Mouse (Mus musculus): Measurements from ENCODE around the gene Lrrc57. TPM values are rescaled to one million over a fixed set of nuclear protein-coding genes. Genes with fewer than 3 reads are reported as not detected.
A peak's percentile ranks its signal among the peaks of the same experiment; 100 is the strongest.

Lrrc57 gene
- polyA plus RNA-seq, 1 experiment from 2014 or later: 25.1 TPM

DNA sequence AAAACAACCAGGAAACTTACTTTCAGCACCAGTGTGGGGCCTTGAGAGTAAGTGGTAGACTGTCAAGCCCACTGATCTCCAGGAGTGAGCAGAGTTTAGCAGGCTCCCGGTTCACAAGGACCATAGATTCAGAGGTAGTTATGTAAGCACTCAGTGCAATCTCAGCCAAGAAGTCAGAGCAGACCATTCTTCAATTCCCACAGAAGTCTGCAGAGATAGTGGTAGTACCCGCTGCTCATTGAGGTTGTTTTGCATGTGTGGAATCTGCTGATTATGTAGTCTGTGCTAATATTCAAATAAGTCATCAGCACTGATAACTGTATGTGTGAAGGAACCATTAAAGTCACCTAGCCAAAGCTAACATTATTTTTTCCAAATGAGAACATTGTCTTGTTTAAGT is 21.3 kb upstream of the Lrrc57 start:
- no peaks in the 10 kb centered on the region for H3K9me3 ChIP-seq
- no peak overlapping the region for H3K27ac ChIP-seq
- no peaks in the 10 kb centered on the region for H3K4me1 ChIP-seq
- ATAC-seq (ENCODE audit: insufficient number of reproducible peaks, insufficient read depth, low FRiP score, low TSS enrichment): no peak
- H3K36me3 ChIP-seq: peaks cover 14% of the 10 kb centered on the region; the same call in 1 of the 2 replicates
- no peaks in the 10 kb centered on the region for H3K27me3 ChIP-seq
- H3K4me2 ChIP-seq (replicated peaks): no peak overlapping the region
- WGBS: 81% methylated on average over 2 of the region's 2 CpGs
- no peak overlapping the region for H3K4me3 ChIP-seq
- no peak overlapping the region for H3K9ac ChIP-seq

DNA sequence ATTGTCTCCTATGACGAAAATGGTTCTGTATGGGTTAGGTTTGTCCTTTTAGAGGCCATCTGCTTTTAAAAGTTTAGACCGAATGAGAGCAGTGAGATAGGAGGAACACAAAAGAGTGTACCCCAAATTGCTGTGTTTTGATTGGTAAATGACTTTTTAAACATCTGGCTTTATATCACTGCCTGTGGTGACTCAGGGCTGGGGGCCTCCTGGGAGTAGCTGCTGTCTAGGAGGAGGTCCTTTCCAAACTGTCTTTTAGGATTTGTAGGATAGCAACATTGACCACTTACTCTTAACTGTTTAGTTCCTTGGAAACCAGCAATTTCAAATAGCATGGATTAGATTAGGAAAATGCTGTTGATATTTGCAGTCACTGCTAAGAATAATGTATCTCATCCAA is 20.9 kb upstream of the Lrrc57 start:
- H3K4me1 ChIP-seq: no peaks in the 10 kb centered on the region
- H3K4me2 ChIP-seq (replicated peaks): no peak overlapping the region
- H3K27me3 ChIP-seq: no peaks in the 10 kb centered on the region
- H3K9me3 ChIP-seq: no peaks in the 10 kb centered on the region
- peaks cover 10% of the 10 kb centered on the region; the same call in 1 of the 2 replicates for H3K36me3 ChIP-seq
- WGBS: 77% methylated on average over 2 of the region's 2 CpGs
- H3K4me3 ChIP-seq: no peak overlapping the region
- ATAC-seq (ENCODE audit: insufficient number of reproducible peaks, insufficient read depth, low FRiP score, low TSS enrichment): no peak
- H3K9ac ChIP-seq: no peak overlapping the region
- no peak overlapping the region for H3K27ac ChIP-seq

DNA sequence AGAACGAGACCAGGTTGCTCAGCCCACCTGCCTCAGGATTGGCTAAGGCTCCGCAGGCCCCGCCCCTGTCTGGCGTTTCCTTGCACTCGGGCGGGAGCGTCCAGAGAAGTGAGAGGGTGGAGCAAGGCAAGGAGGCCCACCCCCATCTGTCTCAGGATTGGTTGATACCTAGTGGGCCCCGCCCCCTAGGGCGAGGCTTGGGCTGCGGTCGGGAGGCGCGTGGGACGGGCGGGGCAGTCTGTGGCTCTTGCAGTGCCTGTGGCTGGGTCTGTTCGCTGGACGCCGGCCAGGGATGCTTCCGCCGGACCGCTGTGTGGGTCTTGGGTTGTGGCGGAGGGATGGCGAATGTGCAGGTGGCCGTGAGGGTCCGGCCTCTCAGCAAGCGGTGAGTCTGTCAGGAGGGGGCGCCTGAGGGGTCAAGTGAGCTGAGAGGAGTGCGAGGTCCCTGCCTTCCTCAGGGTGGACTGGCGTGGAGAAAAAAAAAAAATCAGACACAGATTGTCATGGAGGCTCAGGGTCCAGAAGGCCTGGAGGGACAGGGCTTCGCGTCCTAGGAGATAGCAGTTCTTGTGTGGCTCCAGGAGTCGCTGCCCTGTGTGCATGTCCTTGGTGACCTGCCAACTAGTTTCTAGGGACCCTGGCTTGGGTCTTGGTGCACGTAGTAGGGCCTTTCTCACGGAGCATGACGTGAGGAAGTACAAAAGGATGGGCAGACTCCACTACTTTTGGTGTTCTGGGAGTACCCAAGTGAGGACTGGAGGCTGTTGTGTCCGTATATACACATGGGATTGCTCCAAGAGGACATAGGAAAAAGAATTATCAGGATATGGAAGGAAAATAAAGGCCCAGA is 19.8 kb upstream of the Lrrc57 start, which contains the start of gene Stard9:
Gene Stard9 (plus strand): TSS at position 236 of the 850 bp plus-strand sequence.
- Histone ChIP-seq H3K36me3 (peaks cover 3% of the 10 kb centered on the region; the same call in 1 of the 2 replicates), H3K27me3 (no peaks in the 10 kb centered on the region), H3K9ac (peak within 1 kb of the TSS; percentile 50), H3K27ac (0 out of 2 replicates have a peak within 1 kb of the TSS, but pooled peaks have one; percentile 37), H3K4me3 (peak within 1 kb of the TSS; percentile 53), H3K4me1 (no peaks in the 10 kb centered on the region), H3K9me3 (no peaks in the 10 kb centered on the region), H3K4me2 (replicated peaks) (peak within 1 kb of the TSS; percentile 61)
- 2% methylated on average over 36 of the region's 36 CpGs for WGBS
- peak; percentile 100 for ATAC-seq (ENCODE audit: insufficient number of reproducible peaks, insufficient read depth, low FRiP score, low TSS enrichment)

DNA sequence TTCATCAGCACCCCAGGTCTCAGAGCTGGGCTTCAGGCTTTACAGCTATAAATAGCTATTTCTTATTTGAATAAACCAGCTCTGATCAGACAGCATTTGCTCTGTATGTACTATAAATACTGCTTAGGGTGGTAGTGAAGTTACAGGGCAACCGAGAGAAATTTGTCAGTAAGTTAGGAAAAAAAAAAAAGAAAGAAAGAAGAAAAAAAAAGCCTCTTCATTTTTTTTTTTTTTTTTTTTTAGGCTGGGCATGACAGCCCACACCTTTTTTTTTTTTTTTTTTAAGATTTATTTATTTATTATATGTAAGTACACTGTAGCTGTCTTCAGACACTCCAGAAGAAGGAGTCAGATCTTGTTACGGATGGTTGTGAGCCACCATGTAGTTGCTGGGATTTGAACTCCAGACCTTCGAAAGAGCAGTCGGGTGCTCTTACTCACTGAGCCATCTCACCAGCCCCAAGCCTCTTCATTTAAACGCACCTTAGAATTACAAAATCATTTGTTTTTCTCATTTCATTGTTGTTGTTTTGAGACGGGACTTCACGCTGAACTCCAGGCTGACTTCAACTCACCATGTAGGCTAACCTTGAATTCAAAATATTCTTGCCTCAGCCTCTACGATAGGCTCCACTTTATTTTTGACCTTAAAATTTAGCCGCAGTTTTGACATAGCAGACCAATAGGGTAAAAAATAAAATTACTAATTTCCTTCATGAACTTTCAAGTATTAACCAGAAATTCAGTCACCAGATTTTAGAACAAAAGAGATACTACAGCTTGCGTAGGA is 19.0 kb upstream of the Lrrc57 start:
- H3K4me1 ChIP-seq: no peaks in the 10 kb centered on the region
- no peaks in the 10 kb centered on the region for H3K27me3 ChIP-seq
- 32% methylated on average over 10 of the region's 10 CpGs for WGBS
- no peak; the same call in 1 of the 2 replicates for ATAC-seq (ENCODE audit: insufficient number of reproducible peaks, insufficient read depth, low FRiP score, low TSS enrichment)
- H3K9ac ChIP-seq: no peak overlapping the region
- H3K27ac ChIP-seq: no peak overlapping the region
- H3K36me3 ChIP-seq: no peaks in the 10 kb centered on the region
- H3K9me3 ChIP-seq: no peaks in the 10 kb centered on the region
- peak overlapping the region; percentile 39 for H3K4me2 ChIP-seq (replicated peaks)
- H3K4me3 ChIP-seq: peak overlapping the region; percentile 53

DNA sequence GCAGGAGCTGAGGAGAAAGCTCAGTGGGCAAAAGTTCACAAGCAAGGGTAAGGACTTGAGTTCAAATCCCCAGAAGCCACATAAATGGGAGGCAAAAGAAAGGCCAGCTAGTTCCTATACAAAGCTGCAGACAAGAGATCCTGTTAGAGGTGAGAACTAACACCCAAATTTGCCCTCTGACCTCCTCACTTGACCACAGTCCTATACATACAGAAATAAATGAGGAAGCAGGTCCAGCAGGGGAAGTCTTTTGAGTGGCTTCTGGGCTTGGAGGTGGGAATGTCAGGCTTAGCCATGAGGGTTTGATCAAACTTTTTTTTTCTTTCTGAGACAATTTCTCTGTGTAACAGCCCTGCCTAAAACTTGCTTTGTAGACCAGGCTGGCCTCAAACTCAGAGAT is 13.6 kb upstream of the Lrrc57 start:
- ATAC-seq (ENCODE audit: insufficient number of reproducible peaks, insufficient read depth, low FRiP score, low TSS enrichment): no peak
- H3K27ac ChIP-seq: no peak overlapping the region

DNA sequence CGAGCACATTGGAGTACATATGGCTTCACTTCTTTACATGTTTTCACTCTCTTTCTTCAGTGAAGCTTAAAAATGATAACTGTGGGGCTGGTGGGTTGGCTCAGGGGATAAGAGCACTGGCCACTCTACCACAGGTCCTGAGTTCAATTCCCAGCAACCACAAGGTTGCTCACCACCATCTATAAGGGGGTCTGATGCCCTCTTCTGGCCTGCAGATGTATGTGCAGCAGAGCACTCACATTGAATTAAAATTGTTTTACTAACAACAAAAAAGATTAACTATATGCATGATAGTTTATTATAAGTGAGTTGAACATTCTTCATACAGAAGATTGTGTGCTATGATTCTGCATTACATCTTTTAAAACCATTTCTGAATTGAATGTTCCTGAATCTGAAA is 10.2 kb upstream of the Lrrc57 start:
- WGBS: 100% methylated on average over 1 of the region's 1 CpGs
- Histone ChIP-seq H3K27ac (no peak overlapping the region), H3K4me2 (replicated peaks) (no peak overlapping the region), H3K4me1 (no peaks in the 10 kb centered on the region), H3K9me3 (no peaks in the 10 kb centered on the region), H3K27me3 (no peaks in the 10 kb centered on the region), H3K36me3 (peaks cover 33% of the 10 kb centered on the region), H3K9ac (no peak overlapping the region), H3K4me3 (no peak overlapping the region)
- no peak for ATAC-seq (ENCODE audit: insufficient number of reproducible peaks, insufficient read depth, low FRiP score, low TSS enrichment)

More for the DNA sequence above, 13.6 kb upstream of the Lrrc57 start:
- H3K9ac ChIP-seq: no peak overlapping the region
- no peaks in the 10 kb centered on the region for H3K27me3 ChIP-seq
- peaks cover 15% of the 10 kb centered on the region for H3K36me3 ChIP-seq
- no peaks in the 10 kb centered on the region for H3K9me3 ChIP-seq
- no peak overlapping the region for H3K4me3 ChIP-seq
- no peak overlapping the region for H3K4me2 ChIP-seq (replicated peaks)
- no peaks in the 10 kb centered on the region for H3K4me1 ChIP-seq

DNA sequence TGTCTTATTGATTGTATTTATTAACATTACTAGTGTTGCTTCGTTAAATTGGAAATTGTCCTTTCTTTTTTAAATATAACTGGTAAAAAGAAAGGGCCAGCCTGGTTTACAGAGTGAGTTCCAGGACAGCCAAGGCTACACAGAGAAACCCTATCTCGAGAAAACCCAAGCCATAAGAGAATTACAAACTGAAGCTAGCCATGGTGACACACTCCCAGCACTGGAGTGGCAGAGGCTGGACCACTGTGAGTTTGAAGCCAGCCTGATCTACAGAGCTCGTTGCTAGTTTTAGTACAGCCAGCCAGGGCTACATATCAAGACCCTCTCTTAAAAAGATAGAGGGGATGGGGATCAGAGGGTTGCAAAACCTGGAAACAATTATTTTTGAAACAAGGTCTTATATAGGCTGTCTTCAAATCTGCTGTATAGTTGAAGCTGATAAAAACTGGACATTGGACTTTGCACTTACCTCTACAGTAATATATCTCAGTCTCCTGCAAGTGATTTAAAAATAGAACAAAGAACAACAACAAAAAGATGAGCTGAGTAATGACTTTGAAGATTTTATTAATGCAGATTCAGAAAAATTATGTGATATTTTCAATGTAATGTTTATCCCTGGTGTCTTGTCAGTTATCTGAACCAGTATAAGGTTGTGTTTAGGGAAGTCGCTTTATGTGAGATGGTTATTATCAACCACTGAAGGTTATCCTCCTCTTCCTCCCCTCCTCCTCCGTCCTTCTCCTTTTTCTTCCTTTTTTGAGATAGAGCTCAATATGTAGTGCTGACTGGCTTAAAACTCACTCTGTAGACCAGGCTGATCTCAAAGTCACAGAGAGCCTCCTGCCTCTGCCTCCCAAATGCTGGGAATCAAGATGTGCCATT is 7.2 kb upstream of the Lrrc57 start:
- ATAC-seq (ENCODE audit: insufficient number of reproducible peaks, insufficient read depth, low FRiP score, low TSS enrichment): no peak
- Histone ChIP-seq H3K4me1 (no peaks in the 10 kb centered on the region), H3K9me3 (no peaks in the 10 kb centered on the region), H3K36me3 (peaks cover 38% of the 10 kb centered on the region), H3K4me3 (no peak overlapping the region), H3K4me2 (replicated peaks) (no peak overlapping the region), H3K9ac (no peak overlapping the region), H3K27me3 (no peaks in the 10 kb centered on the region), H3K27ac (no peak overlapping the region)
- 88% methylated on average over 5 of the region's 5 CpGs for WGBS

DNA sequence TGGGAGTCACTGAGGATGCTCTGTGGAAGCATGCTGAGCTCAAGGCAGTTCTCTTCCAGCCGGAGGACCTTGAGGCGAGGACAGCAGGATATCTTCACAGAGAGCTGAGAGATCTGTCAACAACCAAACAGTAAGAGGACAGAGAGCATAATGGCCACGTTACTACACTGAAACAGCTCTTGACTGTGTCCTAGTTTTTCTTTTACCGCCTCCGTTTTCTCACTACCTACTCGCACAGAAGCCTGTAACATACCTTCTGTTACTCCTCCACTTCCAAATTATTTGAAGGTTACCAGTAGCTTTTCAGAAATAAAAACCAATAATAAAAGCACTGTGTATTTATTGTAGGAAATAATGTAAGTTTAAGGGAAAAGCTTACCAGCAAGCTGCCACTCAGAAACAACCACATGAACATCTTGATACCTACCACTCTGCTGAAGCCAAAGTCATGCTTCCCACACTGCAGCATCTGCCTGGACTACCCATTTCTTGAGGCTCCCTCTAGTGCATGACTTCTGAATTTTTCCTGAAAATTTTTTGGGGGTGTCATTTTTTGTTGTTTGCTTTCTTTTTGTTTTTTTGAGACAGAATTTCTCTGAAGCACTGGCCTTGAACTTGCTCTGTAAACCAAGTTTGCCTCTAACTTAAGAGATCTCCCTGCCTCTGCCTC is 3.2 kb downstream of the Lrrc57 start:
- 88% methylated on average over 6 of the region's 6 CpGs for WGBS
- no peaks in the 10 kb centered on the region for H3K27me3 ChIP-seq
- peaks cover 14% of the 10 kb centered on the region for H3K4me1 ChIP-seq
- H3K36me3 ChIP-seq: peaks cover 4% of the 10 kb centered on the region
- no peak overlapping the region for H3K27ac ChIP-seq
- H3K4me3 ChIP-seq: no peak overlapping the region
- H3K9ac ChIP-seq: no peak overlapping the region
- ATAC-seq (ENCODE audit: insufficient number of reproducible peaks, insufficient read depth, low FRiP score, low TSS enrichment): no peak
- H3K9me3 ChIP-seq: no peaks in the 10 kb centered on the region
- no peak overlapping the region for H3K4me2 ChIP-seq (replicated peaks)

DNA sequence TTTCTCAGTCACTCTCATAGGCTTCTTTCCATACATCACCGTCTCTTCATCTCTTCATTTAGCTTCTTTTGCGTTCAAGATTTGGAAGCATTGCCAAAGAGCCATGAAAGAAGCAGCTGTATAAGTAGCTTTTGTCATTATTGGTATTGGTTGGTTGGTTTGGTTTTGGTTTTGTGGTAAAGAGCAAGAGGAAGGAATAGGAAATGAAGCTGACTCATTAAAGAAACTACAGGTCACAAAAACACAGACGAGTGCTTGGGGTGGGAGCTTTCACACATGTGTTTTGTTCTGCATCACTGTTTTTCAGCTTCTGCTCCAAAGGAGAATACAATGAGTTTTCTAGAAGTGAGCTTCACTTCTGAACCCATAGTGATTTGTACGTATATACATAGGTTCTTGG is 9.8 kb downstream of the Lrrc57 start:
- Histone ChIP-seq H3K4me3 (no peak overlapping the region), H3K27me3 (no peaks in the 10 kb centered on the region), H3K4me2 (replicated peaks) (no peak overlapping the region), H3K36me3 (peaks cover 52% of the 10 kb centered on the region), H3K9me3 (no peaks in the 10 kb centered on the region), H3K27ac (no peak overlapping the region), H3K9ac (no peak overlapping the region), H3K4me1 (no peaks in the 10 kb centered on the region)
- ATAC-seq (ENCODE audit: insufficient number of reproducible peaks, insufficient read depth, low FRiP score, low TSS enrichment): no peak
- WGBS: 92% methylated on average over 4 of the region's 4 CpGs

DNA sequence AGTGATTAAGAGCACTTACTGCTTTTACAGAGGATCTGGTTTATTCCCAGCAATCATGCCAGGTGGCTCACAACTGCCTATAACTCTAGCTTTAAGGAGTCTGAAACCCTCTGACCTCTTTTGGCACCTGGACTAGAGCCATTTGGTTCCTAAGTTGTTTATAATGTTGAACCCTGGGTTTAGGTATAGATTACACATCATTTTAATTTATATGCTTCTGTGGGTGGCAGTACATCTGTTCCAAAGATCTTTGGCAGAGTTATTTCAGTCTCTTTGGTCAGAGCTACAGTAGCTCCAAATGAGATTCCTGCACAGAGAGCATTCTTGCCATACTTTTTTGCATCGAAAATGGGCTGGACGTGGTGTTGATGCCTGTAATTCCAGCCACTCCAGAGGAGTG is 11.6 kb downstream of the Lrrc57 start:
- H3K36me3 ChIP-seq: peaks cover 52% of the 10 kb centered on the region
- no peaks in the 10 kb centered on the region for H3K27me3 ChIP-seq
- H3K4me1 ChIP-seq: no peaks in the 10 kb centered on the region
- no peak overlapping the region for H3K9ac ChIP-seq
- 89% methylated on average over 2 of the region's 2 CpGs for WGBS
- H3K27ac ChIP-seq: no peak overlapping the region
- no peak for ATAC-seq (ENCODE audit: insufficient number of reproducible peaks, insufficient read depth, low FRiP score, low TSS enrichment)
- no peaks in the 10 kb centered on the region for H3K9me3 ChIP-seq
- H3K4me3 ChIP-seq: no peak overlapping the region
- H3K4me2 ChIP-seq (replicated peaks): no peak overlapping the region

DNA sequence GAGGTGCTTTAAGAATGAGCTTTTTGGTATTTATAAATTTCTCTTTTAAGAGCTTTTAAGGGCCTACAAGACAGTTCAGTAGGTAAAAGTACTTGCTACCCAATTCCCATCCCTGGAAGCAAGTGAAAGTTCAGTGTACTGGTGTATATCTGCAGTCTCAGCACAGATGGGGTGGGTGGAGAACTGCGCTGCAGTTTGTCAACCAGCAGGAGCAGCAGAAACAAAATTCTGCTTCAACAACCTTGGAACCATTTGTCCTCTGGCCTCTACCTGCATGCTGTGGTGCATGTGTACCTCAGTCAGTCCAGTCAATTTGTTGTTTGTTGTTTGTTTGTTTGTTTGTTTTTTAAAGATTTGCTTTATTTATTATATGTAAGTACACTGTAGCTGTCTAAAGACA is 17.1 kb downstream of the Lrrc57 start:
- H3K9ac ChIP-seq: no peak overlapping the region
- no peak overlapping the region for H3K4me2 ChIP-seq (replicated peaks)
- no peak overlapping the region for H3K4me3 ChIP-seq
- no peak overlapping the region for H3K27ac ChIP-seq
- no peak for ATAC-seq (ENCODE audit: insufficient number of reproducible peaks, insufficient read depth, low FRiP score, low TSS enrichment)
- H3K4me1 ChIP-seq: no peaks in the 10 kb centered on the region
- H3K36me3 ChIP-seq: peaks cover 44% of the 10 kb centered on the region
- H3K9me3 ChIP-seq: no peaks in the 10 kb centered on the region
- no peaks in the 10 kb centered on the region for H3K27me3 ChIP-seq
- 90% methylated on average over 1 of the region's 1 CpGs for whole genome bisulfite sequencing
